Mouse (Mus musculus) CH12.LX (cell line): ENCODE data around the gene Col18a1. TPM values are rescaled to one million over a fixed set of nuclear protein-coding genes. Genes with fewer than 3 reads are reported as not detected.

Source experiments
- DNase-seq: peaks from one replicate; pipeline ENCODE4 v3.0.0-alpha.2; 2013; ENCODE audit errors: extremely low read depth
- H3K27ac ChIP-seq: 2 replicates; pipeline ENCODE4 v1.5.1; 2012; ENCODE audit warnings: low read depth, mild to moderate bottlenecking, control low read depth, moderate library complexity; ENCODE audit not compliant: insufficient read depth
- H3K27me3 ChIP-seq: replicated peaks from 2 replicates; pipeline ENCODE3; 2012; ENCODE audit warnings: inconsistent platforms
- H3K36me3 ChIP-seq, 2 experiments: replicated peaks in 1 of 2; 2 replicates each; pipeline versions ENCODE3 to v1.6.1; 2012; ENCODE audit warnings: inconsistent platforms in 1 of 2, low read length in 1 of 2, mild to moderate bottlenecking in 1 of 2, mixed read lengths in 1 of 2, moderate library complexity in 1 of 2; ENCODE audit not compliant: control insufficient read depth in 1 of 2, insufficient read depth in 1 of 2
- H3K4me1 ChIP-seq, 2 experiments: 2 replicates each; pipeline ENCODE4 v1.6.1; 2012; ENCODE audit warnings: inconsistent platforms in 1 of 2, moderate library complexity in 1 of 2; ENCODE audit not compliant: insufficient read depth in 2 of 2, control insufficient read depth in 1 of 2
- H3K4me2 ChIP-seq: 2 replicates; pipeline ENCODE4 v1.6.1; 2012; ENCODE audit warnings: low read depth, mild to moderate bottlenecking, control low read depth; ENCODE audit not compliant: poor library complexity, insufficient read depth, severe bottlenecking
- H3K4me3 ChIP-seq, 3 experiments: fragments of 150-350 bp in 1 of 3; sonication (generic) in 1 of 3; replicated peaks in 1 of 3; 2 replicates each; pipeline versions ENCODE3 to v1.5.1; 2011 to 2012; ENCODE audit warnings: low read depth in 2 of 3, low read length in 2 of 3, mild to moderate bottlenecking in 2 of 3, moderate library complexity in 2 of 3, control low read depth in 1 of 3, improper control_type of control experiment in 1 of 3, inconsistent platforms in 1 of 3, mixed read lengths in 1 of 3; ENCODE audit not compliant: poor library complexity in 1 of 3
- H3K79me2 ChIP-seq: replicated peaks from 2 replicates; pipeline ENCODE4 v1.6.1; 2012; ENCODE audit warnings: mild to moderate bottlenecking, moderate library complexity; ENCODE audit not compliant: control insufficient read depth, poor library complexity, insufficient read depth, severe bottlenecking; ENCODE audit errors: extremely low read depth
- H3K9ac ChIP-seq: 2 replicates; pipeline ENCODE4 v1.6.1; 2012; ENCODE audit warnings: low read depth, mild to moderate bottlenecking, control low read depth, moderate library complexity; ENCODE audit not compliant: insufficient read depth
- H3K9me3 ChIP-seq: replicated peaks from 2 replicates; pipeline ENCODE3; 2012; ENCODE audit warnings: low read length, inconsistent platforms, mixed read lengths
- BHLHE40 ChIP-seq: IDR thresholded peaks from 2 replicates; pipeline ENCODE4 v1.6.1; 2011; ENCODE audit warnings: mild to moderate bottlenecking, low read depth, low read length, improper control_type of control experiment
- CHD1 ChIP-seq: IDR thresholded peaks from 2 replicates; pipeline ENCODE4 v1.6.1; 2012; ENCODE audit warnings: low read depth, low read length, improper control_type of control experiment, inconsistent platforms
- E2F4 ChIP-seq: IDR thresholded peaks from 2 replicates; pipeline ENCODE4 v1.6.1; 2011; ENCODE audit warnings: low read depth, low read length, improper control_type of control experiment; ENCODE audit not compliant: insufficient replicate concordance
- ELF1 ChIP-seq: IDR thresholded peaks from 2 replicates; pipeline ENCODE4 v1.6.1; 2014; ENCODE audit warnings: low read depth, mild to moderate bottlenecking, inconsistent platforms, low read length, improper control_type of control experiment
- GABPA ChIP-seq: IDR thresholded peaks from 2 replicates; pipeline ENCODE4 v1.6.1; 2012; ENCODE audit warnings: low read depth, low read length, improper control_type of control experiment, inconsistent platforms; ENCODE audit not compliant: insufficient replicate concordance
- JUN ChIP-seq: IDR thresholded peaks from 2 replicates; pipeline ENCODE4 v1.6.1; 2011; ENCODE audit warnings: low read depth, mild to moderate bottlenecking, low read length, improper control_type of control experiment, moderate library complexity; ENCODE audit not compliant: insufficient read depth
- JUND ChIP-seq: conservative IDR thresholded peaks from 2 replicates; pipeline ENCODE4 v1.6.1; 2011; ENCODE audit warnings: low read depth, low read length, improper control_type of control experiment
- MAX ChIP-seq: IDR thresholded peaks from 2 replicates; pipeline ENCODE4 v1.6.1; 2011; ENCODE audit warnings: low read length, improper control_type of control experiment
- MAZ ChIP-seq: IDR thresholded peaks from 2 replicates; pipeline ENCODE4 v1.6.1; 2012; ENCODE audit warnings: low read depth, mild to moderate bottlenecking, inconsistent platforms, low read length, improper control_type of control experiment, moderate library complexity
- MXI1 ChIP-seq: IDR thresholded peaks from 2 replicates; pipeline ENCODE4 v1.6.1; 2011; ENCODE audit warnings: mild to moderate bottlenecking, low read depth, low read length, improper control_type of control experiment
- MYC ChIP-seq: IDR thresholded peaks from 2 replicates; pipeline ENCODE4 v1.6.1; 2011; ENCODE audit warnings: low read depth, mild to moderate bottlenecking, improper control_type of control experiment, low read length
- NELFE ChIP-seq: IDR thresholded peaks from 2 replicates; pipeline ENCODE4 v1.6.1; 2011; ENCODE audit warnings: low read depth, low read length, improper control_type of control experiment
- POLR2A ChIP-seq: IDR thresholded peaks from 2 replicates; pipeline ENCODE4 v1.6.1; 2011; ENCODE audit warnings: low read depth, mild to moderate bottlenecking, improper control_type of control experiment, low read length
- RCOR1 ChIP-seq: conservative IDR thresholded peaks from 2 replicates; pipeline ENCODE4 v1.6.1; 2012; ENCODE audit warnings: low read depth, mild to moderate bottlenecking, inconsistent platforms, low read length, improper control_type of control experiment
- SIN3A ChIP-seq: IDR thresholded peaks from 2 replicates; pipeline ENCODE4 v1.6.1; 2012; ENCODE audit warnings: low read length, improper control_type of control experiment, inconsistent platforms
- TBP ChIP-seq: conservative IDR thresholded peaks from 2 replicates; pipeline ENCODE4 v1.6.1; 2011; ENCODE audit warnings: low read depth, low read length, improper control_type of control experiment
- TCF12 ChIP-seq: IDR thresholded peaks from 2 replicates; pipeline ENCODE4 v1.6.1; 2014; ENCODE audit warnings: low read depth, mild to moderate bottlenecking, inconsistent platforms, low read length, improper control_type of control experiment
- USF1 ChIP-seq: IDR thresholded peaks from 2 replicates; pipeline ENCODE4 v1.6.1; 2014; ENCODE audit warnings: low read depth, mild to moderate bottlenecking, inconsistent platforms, low read length, improper control_type of control experiment
- ZMIZ1 ChIP-seq: IDR thresholded peaks from 2 replicates; pipeline ENCODE4 v1.6.1; 2012; ENCODE audit warnings: low read depth, mild to moderate bottlenecking, inconsistent platforms, low read length, improper control_type of control experiment
- dilution Hi-C: fragments of 300-500 bp; cut with MboI; formaldehyde crosslinking; loops from 2 replicates; pipeline ENCODE4 v1.14.3; 2020; ENCODE audit warnings: low sequenced_read_pairs; ENCODE audit not compliant: extremely low pct_unique_long_range_greater_than_20kb, extremely low pct_ligation_motif_present
- in situ Hi-C: fragments of 300-500 bp; cut with MboI; formaldehyde crosslinking; loops from 3 replicates; pipeline ENCODE4 v1.14.3; 2019; ENCODE audit warnings: low sequenced_read_pairs, low pct_ligation_motif_present, low pct_unique_long_range_greater_than_20kb, mixed read lengths
- polyA plus RNA-seq: library from polyadenylated mRNA; unstranded; fragments of >175 nt; gene quantifications from 2 replicates; pipeline ENCODE4 v1.2.1, GENCODE M21; 2012; ENCODE audit warnings: low read depth; ENCODE audit not compliant: insufficient read length
- total RNA-seq, 2 experiments: library from RNA; depleted of rRNA; stranded (reverse); fragments of 300-350 nt in 1 of 2; fragments of >200 nt in 1 of 2; gene quantifications; 2 replicates each; pipeline ENCODE4 v1.2.3; 2012 to 2014

Col18a1 gene
- total and polyA plus RNA-seq, 3 experiments: 0.17 to 14.5 (median 1.7) TPM

DNA sequence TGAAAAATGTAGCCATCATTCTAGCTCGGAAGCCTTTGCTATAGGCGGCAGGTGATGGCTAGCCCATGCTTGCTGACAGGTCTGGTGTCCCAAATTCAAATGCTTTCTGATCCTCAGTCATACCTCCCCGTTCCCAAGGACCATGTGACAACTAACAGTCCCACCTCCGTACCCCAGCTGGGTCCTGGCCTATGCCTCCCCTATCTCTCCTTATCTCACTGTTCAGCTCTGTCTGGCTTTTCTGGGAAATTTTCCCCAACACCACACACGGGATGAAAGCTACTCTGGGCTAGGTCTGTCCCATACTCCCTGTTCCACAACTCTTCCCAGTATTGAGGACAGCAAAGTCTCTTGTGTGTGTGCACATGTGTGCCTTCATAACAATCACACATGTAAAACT is 76.3 kb downstream of the Col18a1 start:
- peak overlapping the region; percentile 48; the same call in 1 of the 2 replicates for H3K4me2 ChIP-seq
- peaks cover 0 to 10% of the 10 kb centered on the region in 2 experiments for H3K36me3 ChIP-seq
- no peak overlapping the region for H3K4me3 ChIP-seq
- H3K27me3 ChIP-seq: peaks cover 71% of the 10 kb centered on the region
- no peak for TF ChIP-seq CHD1
- 0 out of 2 replicates have a peak, but pooled peaks have one; percentile 3 for TF ChIP-seq MYC
- H3K4me1 ChIP-seq: peaks cover 4 to 17% of the 10 kb centered on the region in 2 experiments; a peak in 2 of 4 replicates
- no peaks in the 10 kb centered on the region for H3K79me2 ChIP-seq
- in situ Hi-C loops: no loop called here
- dilution Hi-C loops: no loop called here
- no peak for DNase-seq
- H3K9ac ChIP-seq: 0 out of 2 replicates have a peak overlapping the region, but pooled peaks have one; percentile 11
- peaks cover 10% of the 10 kb centered on the region for H3K9me3 ChIP-seq
- peak overlapping the region; percentile 79 for H3K27ac ChIP-seq

GRCm38 (mm10) chr10:77089336-77089735 is 77.0 kb downstream of the Col18a1 start:
- Histone ChIP-seq H3K27me3 (peaks cover 66% of the 10 kb centered on the region), H3K4me3 (peak overlapping the region in 1 of 3 experiments; percentile 9), H3K36me3 (peaks cover 0 to 13% of the 10 kb centered on the region in 2 experiments), H3K4me1 (peaks cover 4 to 21% of the 10 kb centered on the region in 2 experiments; a peak in 2 of 4 replicates), H3K79me2 (no peaks in the 10 kb centered on the region), H3K4me2 (peak overlapping the region; percentile 48; the same call in 1 of the 2 replicates), H3K27ac (peak overlapping the region; percentile 79), H3K9me3 (peaks cover 10% of the 10 kb centered on the region), H3K9ac (0 out of 2 replicates have a peak overlapping the region, but pooled peaks have one; percentile 11)
- in situ Hi-C loops (no loop called here), dilution Hi-C loops (no loop called here)
- TF ChIP-seq BHLHE40 (peak; percentile 38; the same call in 1 of the 2 replicates), ZMIZ1 (no peak), MAX (no peak), MXI1 (peak; percentile 46), POLR2A (peak; percentile 48; the same call in 1 of the 2 replicates), ELF1 (peak; percentile 20; the same call in 1 of the 2 replicates), E2F4 (no peak), GABPA (no peak), TBP (peak; percentile 77), JUND (0 out of 2 replicates have a peak, but pooled peaks have one; percentile 10), JUN (peak; percentile 18; the same call in 1 of the 2 replicates), MAZ (0 out of 2 replicates have a peak, but pooled peaks have one; percentile 13), NELFE (0 out of 2 replicates have a peak, but pooled peaks have one; percentile 35), RCOR1 (peak; percentile 50; the same call in 1 of the 2 replicates), USF1 (no peak), TCF12 (peak; percentile 53; the same call in 1 of the 2 replicates), SIN3A (peak; percentile 32; the same call in 1 of the 2 replicates)
- DNase-seq: no peak
